Mouse (Mus musculus) lung, embryonic 14.5 days (tissue): ENCODE measurements at regions not wholly inside any gene's neighbourhood (a gene's known extent, or its start where the extent isn't known, plus 50 kb on each side); places are given as distances from the start of the nearest gene placed in this dataset.

Source experiments
- ATAC-seq: fragments of 200-750 bp; cut with Nextera tagmentation; 2 replicates; pipeline ENCODE4 v1.8.0; 2017; ENCODE audit warnings: mild to moderate bottlenecking, moderate TSS enrichment, moderate library complexity; ENCODE audit not compliant: insufficient read depth
- DNase-seq: peaks from one replicate; pipeline ENCODE4 v3.0.0-alpha.2; 2015
- H3K27ac ChIP-seq: fragments of 300-500 bp; sonication (generic); 2 replicates; pipeline ENCODE4 v1.5.1; 2014; ENCODE audit warnings: low read depth, mild to moderate bottlenecking, moderate library complexity
- H3K27me3 ChIP-seq: fragments of 300-500 bp; sonication (generic); 2 replicates; pipeline ENCODE4 v1.6.1; 2014; ENCODE audit warnings: low read length, control low read depth; ENCODE audit not compliant: insufficient read depth
- H3K36me3 ChIP-seq: fragments of 300-500 bp; sonication (generic); 2 replicates; pipeline ENCODE4 v1.6.1; 2014; ENCODE audit warnings: control low read depth; ENCODE audit not compliant: insufficient read depth
- H3K4me1 ChIP-seq: fragments of 300-500 bp; sonication (generic); 2 replicates; pipeline ENCODE4 v1.6.1; 2014; ENCODE audit warnings: antibody characterized with exemption, control low read depth; ENCODE audit not compliant: insufficient read depth
- H3K4me2 ChIP-seq: fragments of 300-500 bp; sonication (generic); 2 replicates; pipeline ENCODE4 v1.6.1; 2014; ENCODE audit warnings: mild to moderate bottlenecking
- H3K4me3 ChIP-seq: fragments of 300-500 bp; sonication (generic); 2 replicates; pipeline ENCODE4 v1.5.1; 2014; ENCODE audit warnings: low read depth, low read length
- H3K9ac ChIP-seq: fragments of 300-500 bp; sonication (generic); 2 replicates; pipeline ENCODE4 v1.6.1; 2014
- H3K9me3 ChIP-seq: fragments of 300-500 bp; sonication (generic); 2 replicates; pipeline ENCODE4 v1.6.1; 2016; ENCODE audit warnings: low read depth, low read length, control low read depth
- CTCF ChIP-seq: IDR thresholded peaks from 2 replicates; pipeline ENCODE4 v1.5.1; 2016; ENCODE audit warnings: antibody characterized with exemption, low read depth
- WGBS: fragments of 180-500 bp; shearing (Covaris S2); extraction: QIAGEN DNeasy Blood & Tissue Kit; methylation state at CpG from one replicate; pipeline ENCODE4 v1.1.7; 2014; 5-methylcytosine and 5-hydroxymethylcytosine counted together

- H3K27me3 ChIP-seq: no peaks in the 10 kb centered on the region
- no peak overlapping the region for H3K27ac ChIP-seq
- 49% methylated on average over 2 of the region's 2 CpGs for WGBS
- no peak overlapping the region for H3K9ac ChIP-seq
- TF ChIP-seq CTCF: no peak
- H3K4me2 ChIP-seq: no peak overlapping the region
- DNase-seq (peak; percentile 73), ATAC-seq (peak; percentile 14; the same call in 1 of the 2 replicates)
- no peak overlapping the region for H3K4me3 ChIP-seq
- H3K4me1 ChIP-seq: no peaks in the 10 kb centered on the region
- no peaks in the 10 kb centered on the region for H3K9me3 ChIP-seq
- no peaks in the 10 kb centered on the region for H3K36me3 ChIP-seq
Measured at GRCm38 (mm10) chr17:81319605-81320004, 122.0 kb upstream of the Gm11096 start.

- TF ChIP-seq CTCF: no peak
- ATAC-seq (no peak), DNase-seq (no peak)
- Histone ChIP-seq H3K4me2 (no peak overlapping the region), H3K9me3 (no peaks in the 10 kb centered on the region), H3K4me3 (no peak overlapping the region), H3K27ac (no peak overlapping the region), H3K27me3 (no peaks in the 10 kb centered on the region), H3K9ac (no peak overlapping the region), H3K36me3 (no peaks in the 10 kb centered on the region), H3K4me1 (no peaks in the 10 kb centered on the region)
- 22% methylated on average over 5 of the region's 5 CpGs for WGBS
Measured at GRCm38 (mm10) chr17:81316655-81317054, 124.9 kb upstream of the Gm11096 start.

GRCm38 (mm10) chr17:81305880-81306279 lies 135.7 kb upstream of the Gm11096 start:
- Histone ChIP-seq H3K4me3 (no peak overlapping the region), H3K4me1 (no peaks in the 10 kb centered on the region), H3K36me3 (no peaks in the 10 kb centered on the region), H3K9ac (no peak overlapping the region), H3K27ac (no peak overlapping the region), H3K27me3 (no peaks in the 10 kb centered on the region), H3K4me2 (no peak overlapping the region), H3K9me3 (no peaks in the 10 kb centered on the region)
- DNase-seq (no peak), ATAC-seq (no peak)
- TF ChIP-seq CTCF: no peak
- 43% methylated on average over 2 of the region's 2 CpGs for WGBS

DNA sequence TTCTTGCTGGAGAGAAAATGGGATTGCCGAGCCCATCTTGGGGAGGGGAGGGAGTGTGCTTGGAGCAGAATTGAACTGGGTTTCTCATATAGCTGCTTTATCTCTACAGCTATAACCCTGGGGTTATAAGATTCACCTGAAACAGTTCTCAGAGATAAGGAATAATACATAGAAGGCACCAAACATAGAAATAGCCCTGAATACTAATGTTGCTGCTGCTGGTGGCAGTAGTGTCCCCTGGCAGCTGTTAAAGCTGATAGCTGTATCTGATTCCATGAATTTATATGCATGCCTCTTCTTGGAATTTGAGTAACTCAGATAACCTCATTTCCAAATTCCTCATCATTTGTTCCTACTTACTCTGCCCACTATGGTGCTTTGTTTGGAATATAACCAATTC lies 137.0 kb upstream of the Gm11096 start:
- no peaks in the 10 kb centered on the region for H3K9me3 ChIP-seq
- no peaks in the 10 kb centered on the region for H3K4me1 ChIP-seq
- no peak for ATAC-seq
- no peak overlapping the region for H3K9ac ChIP-seq
- no peak overlapping the region for H3K27ac ChIP-seq
- WGBS: 68% methylated on average over 1 of the region's 1 CpGs
- H3K36me3 ChIP-seq: no peaks in the 10 kb centered on the region
- H3K27me3 ChIP-seq: no peaks in the 10 kb centered on the region
- no peak overlapping the region for H3K4me3 ChIP-seq
- H3K4me2 ChIP-seq: no peak overlapping the region
- no peak for DNase-seq
- no peak for TF ChIP-seq CTCF

DNA sequence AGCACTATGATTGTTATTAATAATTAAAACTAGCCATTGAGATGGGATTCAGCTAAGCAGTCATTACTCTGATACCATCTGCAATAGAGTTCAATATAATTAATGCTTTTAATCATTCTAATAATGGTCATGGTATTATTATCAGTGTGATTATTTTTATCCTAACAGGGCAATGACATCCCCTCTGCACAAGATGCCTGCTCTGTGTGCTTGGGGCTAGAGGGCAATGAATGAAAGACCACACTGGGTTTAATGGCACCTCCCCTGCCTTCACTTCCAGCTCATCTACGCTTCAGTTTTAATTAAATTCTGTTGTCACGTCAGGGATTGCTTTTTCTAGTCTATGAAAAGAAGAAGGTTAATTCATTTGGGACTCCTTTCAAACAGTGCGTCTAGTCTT lies 139.1 kb upstream of the Gm11096 start:
- no peak for DNase-seq
- 79% methylated on average over 3 of the region's 3 CpGs for WGBS
- Histone ChIP-seq H3K4me1 (no peaks in the 10 kb centered on the region), H3K36me3 (no peaks in the 10 kb centered on the region), H3K9me3 (no peaks in the 10 kb centered on the region), H3K4me3 (no peak overlapping the region), H3K9ac (no peak overlapping the region), H3K27me3 (no peaks in the 10 kb centered on the region), H3K4me2 (no peak overlapping the region), H3K27ac (no peak overlapping the region)
- no peak for ATAC-seq
- no peak for TF ChIP-seq CTCF

- H3K9me3 ChIP-seq: no peaks in the 10 kb centered on the region
- no peak overlapping the region for H3K27ac ChIP-seq
- DNase-seq: no peak
- 86% methylated on average over 2 of the region's 2 CpGs for WGBS
- H3K4me3 ChIP-seq: no peak overlapping the region
- TF ChIP-seq CTCF: no peak
- no peak for ATAC-seq
- no peak overlapping the region for H3K9ac ChIP-seq
- H3K36me3 ChIP-seq: no peaks in the 10 kb centered on the region
- no peak overlapping the region for H3K4me2 ChIP-seq
- H3K4me1 ChIP-seq: no peaks in the 10 kb centered on the region
- H3K27me3 ChIP-seq: no peaks in the 10 kb centered on the region
Measured at GRCm38 (mm10) chr17:81291829-81292228, 149.7 kb upstream of the Gm11096 start.

DNA sequence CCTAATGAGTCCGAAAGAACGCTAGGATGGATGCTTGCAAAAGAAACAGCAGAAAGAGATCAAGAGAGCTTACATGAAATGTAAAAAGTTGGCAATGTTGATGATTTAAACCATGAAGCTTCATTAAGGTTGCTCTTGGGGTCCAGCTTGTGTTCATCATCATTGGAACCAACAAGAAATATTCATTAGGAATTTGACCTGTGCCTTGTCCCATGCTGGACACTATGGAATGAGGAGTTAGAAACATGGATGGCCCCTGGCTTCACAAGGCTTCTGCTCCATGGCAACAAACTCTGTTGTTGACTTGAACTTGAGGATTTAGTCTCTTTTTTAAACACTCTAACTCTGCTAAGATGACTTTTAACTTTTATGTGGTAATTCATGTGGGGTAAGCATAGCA lies 159.0 kb upstream of the Gm11096 start:
- H3K27ac ChIP-seq: no peak overlapping the region
- WGBS: 77% methylated on average over 2 of the region's 2 CpGs
- ATAC-seq: no peak

DNA sequence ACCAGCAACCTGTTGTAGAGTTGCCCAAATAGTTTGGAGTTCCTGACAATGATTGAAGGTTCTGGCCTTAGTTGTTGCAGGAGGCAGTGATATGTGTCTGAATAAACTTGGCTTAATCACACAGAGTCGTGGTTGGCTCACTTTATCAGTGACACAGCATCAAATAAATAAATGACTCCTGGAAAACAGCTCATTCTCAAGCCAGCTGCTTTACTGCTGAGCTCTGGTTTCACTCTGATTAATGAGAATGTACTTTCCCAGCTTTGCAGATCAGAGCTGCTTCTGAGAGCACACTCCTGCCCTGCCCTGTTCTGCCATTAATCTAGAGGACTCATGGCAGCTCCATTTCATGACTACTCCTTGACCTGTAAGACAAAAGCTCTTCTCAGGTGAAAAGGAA lies 171.3 kb upstream of the Gm11096 start:
- H3K4me1 ChIP-seq: no peaks in the 10 kb centered on the region
- no peak overlapping the region for H3K4me2 ChIP-seq
- no peak overlapping the region for H3K27ac ChIP-seq
- WGBS: 0% methylated on average over 1 of the region's 1 CpGs
- no peaks in the 10 kb centered on the region for H3K36me3 ChIP-seq
- H3K9ac ChIP-seq: no peak overlapping the region
- TF ChIP-seq CTCF: no peak
- ATAC-seq: no peak
- peak; percentile 34 for DNase-seq
- H3K4me3 ChIP-seq: no peak overlapping the region
- no peaks in the 10 kb centered on the region for H3K27me3 ChIP-seq
- H3K9me3 ChIP-seq: no peaks in the 10 kb centered on the region

More for the DNA sequence above, 159.0 kb upstream of the Gm11096 start:
- Histone ChIP-seq H3K4me1 (no peaks in the 10 kb centered on the region), H3K4me3 (no peak overlapping the region), H3K9me3 (no peaks in the 10 kb centered on the region), H3K9ac (no peak overlapping the region), H3K36me3 (no peaks in the 10 kb centered on the region), H3K4me2 (no peak overlapping the region), H3K27me3 (no peaks in the 10 kb centered on the region)
- TF ChIP-seq CTCF: no peak
- DNase-seq: no peak
